Mouse (Mus musculus) cerebellum, adult 11-12 months (tissue): Measurements from ENCODE around the gene Dtnb.
"Not testable (repeated sequence)": the region's sequence is repeated elsewhere in the genome, so short reads cannot be mapped to it uniquely, and the experiment has no call there.

Source experiments
- DNase-seq: peaks from one replicate; pipeline ENCODE4 v3.0.0; 2022

Gene Dtnb

DNA sequence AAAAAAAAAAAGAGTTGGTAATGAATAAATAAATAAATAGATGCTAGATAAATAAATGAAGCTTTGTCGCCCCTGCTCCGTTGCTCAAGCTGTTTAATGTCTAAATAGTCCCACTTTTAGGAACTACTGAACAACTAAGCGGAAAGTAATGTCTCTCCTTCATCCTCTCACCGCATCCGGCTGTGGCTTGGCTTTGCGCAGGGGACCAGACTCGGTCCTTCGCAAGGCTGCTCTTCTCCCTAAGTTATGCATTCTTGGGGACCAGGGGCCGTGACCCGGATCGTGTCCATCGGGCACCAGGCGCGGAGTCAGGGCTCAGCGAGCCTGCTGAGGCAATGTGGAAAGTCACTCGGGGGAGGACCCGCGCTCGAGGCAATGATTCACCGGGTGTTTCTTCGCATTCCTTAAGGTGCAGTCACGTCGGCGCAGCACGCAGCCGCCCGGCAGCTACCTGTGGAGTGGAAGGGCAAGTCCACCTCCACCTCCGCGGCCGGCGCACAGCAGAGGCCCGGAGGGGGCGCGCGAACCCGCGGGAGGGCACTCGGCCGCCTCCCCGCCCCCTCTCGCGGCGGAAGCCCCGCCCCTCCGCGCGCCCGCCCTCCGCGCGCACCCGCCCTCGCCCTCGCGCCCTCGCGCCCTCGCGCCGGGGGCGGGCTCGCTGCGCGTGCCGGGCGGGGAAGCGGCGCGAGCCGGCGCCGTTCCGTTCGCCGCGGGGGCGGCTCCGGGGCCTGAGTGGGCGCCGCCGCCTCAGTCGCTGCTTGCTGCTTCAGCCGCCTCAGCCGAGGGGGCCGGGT, at the start of gene Dtnb:
TSS of gene Dtnb (plus strand) at position 595 of the 794 bp plus-strand sequence.
- DNase-seq, result peak; percentile 81

DNA sequence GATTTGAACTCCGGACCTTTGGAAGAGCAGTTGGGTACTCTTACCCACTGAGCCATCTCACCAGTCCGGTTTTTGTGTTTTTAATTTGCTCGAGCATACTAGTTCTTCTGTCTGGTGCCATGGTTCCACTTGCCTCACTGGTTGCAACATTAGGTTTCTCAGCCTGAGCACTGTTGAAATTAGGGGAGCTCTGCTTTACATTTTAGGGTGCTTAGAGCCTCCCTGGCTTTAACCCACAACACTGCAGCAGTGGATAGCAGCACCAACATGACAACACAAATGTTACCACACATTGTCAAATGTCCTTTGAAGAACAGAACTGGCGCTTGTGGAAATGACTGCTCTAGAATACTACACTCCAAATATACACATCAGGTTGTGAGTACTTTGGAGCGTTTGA, 46.6 kb upstream of the Dtnb start:
- no peak for DNase-seq

GRCm38 (mm10) chr12:3535446-3535845, 36.7 kb upstream of the Dtnb start:
- not testable (repeated sequence) for DNase-seq

- no peak for DNase-seq
Measured at GRCm38 (mm10) chr12:3537616-3538015, 34.6 kb upstream of the Dtnb start.

DNA sequence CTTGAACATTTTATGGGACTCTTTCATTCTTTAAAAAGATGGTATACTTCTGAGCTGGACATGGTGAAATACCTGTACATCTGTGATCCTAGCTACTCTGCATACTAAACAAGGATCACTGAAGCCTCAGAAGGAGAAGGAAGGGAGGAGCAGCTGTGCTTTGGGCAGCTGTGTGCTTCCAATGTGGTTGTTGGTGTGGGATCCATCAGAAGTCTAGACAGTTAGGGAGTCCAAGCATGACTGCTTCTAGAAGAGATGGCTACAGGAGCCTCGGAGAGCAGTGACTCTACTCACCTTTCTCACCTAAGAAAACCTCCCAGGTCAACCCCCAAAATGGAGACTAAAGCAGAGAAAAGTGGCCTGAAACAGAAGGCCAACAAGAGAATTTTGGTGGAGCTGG, 34.1 kb upstream of the Dtnb start:
- DNase-seq, result no peak

DNA sequence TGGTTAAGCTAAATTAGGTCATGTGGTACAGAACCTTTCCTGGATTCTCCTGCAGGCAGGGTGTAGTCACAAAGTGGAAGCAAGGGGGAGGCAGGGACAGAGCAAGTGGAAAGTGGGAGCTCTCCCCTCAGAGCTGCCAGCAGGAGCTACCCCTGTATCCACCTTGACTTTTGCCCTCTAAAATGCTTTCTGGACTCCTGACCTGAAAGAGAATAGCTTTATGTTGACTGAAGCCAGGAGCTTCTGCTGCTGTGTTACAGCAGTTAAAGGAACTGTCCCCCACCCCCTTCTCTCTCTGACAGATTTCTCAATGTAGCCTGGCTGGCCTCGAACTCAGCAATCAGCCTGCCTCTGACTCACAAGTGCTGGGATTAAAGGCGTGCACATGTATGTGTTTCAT, 32.6 kb upstream of the Dtnb start:
- DNase-seq, result no peak

DNA sequence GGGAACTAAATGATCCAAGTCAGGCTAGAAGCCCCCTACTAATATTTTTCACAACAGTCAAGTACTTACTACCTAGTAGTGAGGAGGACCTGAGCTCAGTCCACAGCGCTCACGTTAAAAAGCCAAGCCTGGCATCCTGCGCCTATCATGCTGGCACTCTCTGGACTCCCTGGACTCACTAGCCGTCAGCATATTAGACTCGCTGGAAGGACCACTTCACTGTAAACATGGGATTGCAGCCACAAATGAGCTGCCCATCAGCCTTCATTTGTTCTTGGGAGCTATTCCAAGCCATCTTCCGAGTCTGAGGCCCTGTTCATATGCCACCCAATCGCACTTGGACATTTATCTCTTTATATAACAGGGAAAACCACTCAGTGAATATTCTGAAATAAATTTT, 31.3 kb upstream of the Dtnb start:
- DNase-seq, result no peak

GRCm38 (mm10) chr12:3545451-3545850, 26.7 kb upstream of the Dtnb start:
- DNase-seq, result no peak

DNA sequence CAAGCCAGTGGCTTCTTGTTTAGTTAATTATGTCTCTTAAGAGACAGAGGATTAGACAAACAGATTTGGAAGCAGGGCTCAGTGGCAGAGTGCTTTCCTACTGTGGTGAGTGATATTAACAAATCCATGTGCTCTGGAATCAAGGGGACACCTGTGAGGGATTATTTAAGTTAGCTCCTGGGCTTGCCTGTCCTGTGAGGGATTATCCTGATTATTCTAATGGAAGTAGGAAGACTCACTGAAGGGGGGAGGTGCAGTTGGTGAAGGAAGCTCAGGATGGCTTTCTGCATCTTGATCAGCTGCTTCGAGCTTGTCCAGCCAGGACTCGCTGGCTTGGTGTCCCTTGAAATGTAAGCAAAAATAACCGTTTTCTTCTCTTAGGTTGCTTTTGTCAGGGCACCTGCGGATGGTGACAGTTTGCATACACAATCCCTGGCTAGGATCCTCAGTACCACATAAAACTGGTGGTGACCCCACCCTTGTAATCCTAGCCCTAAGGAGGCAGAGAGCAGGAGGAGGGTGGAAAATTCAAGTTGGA, 26.0 kb upstream of the Dtnb start:
- no peak for DNase-seq

- DNase-seq, result no peak
Measured at GRCm38 (mm10) chr12:3546781-3547180, 25.4 kb upstream of the Dtnb start.

- no peak for DNase-seq
Measured at GRCm38 (mm10) chr12:3547506-3547905, 24.7 kb upstream of the Dtnb start.

DNA sequence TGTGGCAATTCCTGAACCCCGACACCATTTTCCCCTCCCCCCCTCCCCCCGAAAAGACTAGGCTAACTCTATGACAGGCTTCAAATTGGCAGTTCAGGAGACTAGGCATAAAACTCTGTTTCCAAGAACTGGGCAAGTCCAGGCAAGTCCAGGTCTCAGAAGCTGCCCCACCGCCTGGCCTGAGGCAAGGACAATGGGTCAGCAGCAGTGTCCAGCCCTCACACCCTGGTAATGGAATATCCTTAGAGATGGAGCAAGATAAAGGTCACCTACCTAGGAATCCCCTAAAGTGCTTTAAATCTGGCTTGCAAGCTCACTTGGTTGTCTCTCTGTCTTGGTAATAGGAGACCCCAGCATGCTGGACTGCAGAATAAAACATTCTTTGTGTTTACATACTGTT, 24.3 kb upstream of the Dtnb start:
- DNase-seq, result no peak

- no peak for DNase-seq
Measured at GRCm38 (mm10) chr12:3548582-3549211, 23.5 kb upstream of the Dtnb start.

DNA sequence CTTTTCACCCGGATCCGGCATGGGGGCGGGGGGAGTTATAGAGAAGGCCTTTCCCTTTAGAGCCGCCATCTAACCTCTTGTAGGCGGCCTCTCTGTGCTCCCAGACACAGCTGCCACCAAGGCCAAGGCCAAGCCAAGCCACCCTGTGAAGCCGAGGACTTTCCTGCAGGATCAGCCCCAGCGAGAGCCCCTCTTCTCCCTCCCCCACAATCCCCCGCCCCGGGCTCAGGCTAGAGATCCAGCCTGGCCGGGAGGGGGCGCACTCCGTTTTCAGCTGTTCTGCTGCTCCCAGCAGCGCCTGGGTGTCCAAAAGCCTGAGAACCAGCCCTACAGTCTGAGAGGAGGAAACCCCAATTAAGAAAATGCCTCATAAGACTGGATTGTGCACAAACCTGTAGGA, 21.9 kb upstream of the Dtnb start:
- DNase-seq, result no peak

DNA sequence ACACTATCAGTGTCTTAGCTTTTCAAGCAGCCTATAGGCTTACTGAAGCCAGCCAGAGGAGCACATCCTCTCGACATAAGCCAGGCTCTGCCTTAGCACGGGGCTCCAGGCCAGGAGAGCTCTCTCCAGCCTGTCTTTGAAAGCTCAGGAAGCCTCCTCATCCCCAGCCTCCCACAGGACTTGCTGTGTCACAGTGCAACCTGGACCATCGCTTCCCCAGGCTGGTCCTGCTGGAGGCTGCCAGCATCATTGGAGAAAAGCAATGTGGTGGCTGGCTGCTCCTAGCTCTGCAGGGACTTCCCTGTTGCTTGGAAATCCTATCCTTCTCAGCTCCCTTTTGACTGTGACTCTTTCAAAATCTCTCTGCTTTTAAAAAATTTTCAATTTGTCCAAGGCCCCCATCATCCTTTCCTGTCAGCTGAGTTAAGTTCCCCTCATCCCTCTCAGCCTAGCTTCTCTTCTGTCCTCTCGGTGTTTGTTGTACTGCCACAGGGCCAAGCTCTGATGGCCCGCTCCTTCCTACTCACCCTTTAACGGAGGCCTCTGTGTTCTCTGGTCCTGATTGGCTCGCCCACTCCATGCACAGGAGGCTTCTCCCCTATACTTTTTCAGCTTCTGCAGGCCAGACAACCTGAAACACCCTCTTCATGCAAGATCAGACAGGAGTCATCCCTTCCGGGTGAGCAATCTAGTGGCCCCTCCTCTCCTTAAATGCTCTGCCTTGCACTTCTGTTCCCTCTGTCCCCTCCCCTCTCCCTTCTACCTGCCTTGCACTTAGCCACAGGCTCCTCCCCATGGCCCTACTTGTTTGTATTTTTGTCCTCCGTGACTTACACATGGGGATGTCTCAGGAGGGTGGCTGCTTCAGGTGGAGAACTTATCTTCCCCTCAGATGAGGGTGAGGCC, 14.5 kb upstream of the Dtnb start:
- peak; percentile 23 for DNase-seq

- no peak for DNase-seq
Measured at GRCm38 (mm10) chr12:3560596-3560995, 11.6 kb upstream of the Dtnb start.

DNA sequence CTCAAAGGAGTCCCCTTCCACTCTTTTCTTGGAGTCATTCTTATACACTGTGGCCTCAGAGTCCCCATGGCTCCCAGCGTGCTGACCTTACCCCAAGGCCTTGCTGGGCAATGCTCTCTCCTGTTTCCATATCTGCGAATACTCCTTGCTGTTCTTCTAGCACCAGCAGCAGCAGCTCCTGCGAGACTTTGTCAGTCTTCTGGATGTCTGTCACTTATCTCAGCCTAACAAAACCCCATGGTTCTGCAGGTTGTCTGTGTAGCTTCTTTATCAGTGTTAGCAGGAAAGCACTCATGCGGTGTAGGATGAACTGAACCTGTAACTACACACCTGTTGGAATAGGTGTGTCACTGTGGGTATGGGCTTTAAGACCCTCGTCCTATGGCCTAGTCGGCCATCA, 11.1 kb upstream of the Dtnb start:
- no peak for DNase-seq

GRCm38 (mm10) chr12:3562806-3563205, 9.4 kb upstream of the Dtnb start:
- no peak for DNase-seq

DNA sequence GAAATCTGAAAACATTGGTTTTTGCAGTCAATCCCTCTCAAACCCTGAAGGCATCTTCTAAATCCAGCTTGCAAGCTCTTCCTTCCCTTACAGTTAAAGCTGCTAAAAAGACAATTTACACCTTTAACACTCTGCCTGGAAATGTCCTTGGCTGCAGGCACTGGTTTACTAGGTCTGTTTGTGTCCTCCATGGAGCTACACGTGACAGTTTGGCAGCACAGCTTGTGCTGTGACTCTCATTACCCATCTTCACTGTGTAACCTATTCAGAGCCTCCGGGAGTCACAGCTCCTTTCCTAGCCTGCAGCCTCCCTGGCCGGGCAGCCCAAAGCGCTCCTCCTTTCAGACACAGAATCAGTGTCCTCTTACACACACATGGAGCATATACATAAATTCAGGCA, 8.5 kb upstream of the Dtnb start:
- DNase-seq, result no peak

DNA sequence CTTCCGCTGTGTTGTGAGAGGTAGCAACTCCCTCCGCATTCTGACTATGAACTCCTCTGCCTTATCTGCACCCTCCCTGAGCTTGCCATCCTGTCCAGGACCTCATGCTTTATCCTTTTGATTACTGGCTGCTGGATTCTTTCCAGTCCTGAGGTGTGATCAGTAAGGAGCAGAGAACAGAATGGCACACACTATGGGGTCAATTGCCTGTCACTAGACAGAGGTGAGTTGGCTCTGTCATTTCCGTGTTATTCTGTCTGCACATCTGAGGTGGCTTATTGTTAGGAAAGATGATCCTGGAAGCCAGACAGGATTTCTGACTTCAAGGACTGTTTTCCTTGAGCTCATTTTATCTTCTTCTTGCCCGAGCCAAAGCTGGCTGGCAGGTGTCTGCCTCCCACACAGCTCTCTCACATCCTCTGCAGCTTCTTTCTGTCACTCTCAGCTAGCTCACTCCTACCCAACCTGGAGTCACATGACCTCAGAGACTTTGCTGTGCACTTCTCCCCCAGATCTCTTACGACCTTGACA, 3.7 kb upstream of the Dtnb start:
- no peak for DNase-seq

- no peak for DNase-seq
Measured at GRCm38 (mm10) chr12:3570711-3571400, 1.3 kb upstream of the Dtnb start.
